Mouse (Mus musculus): ENCODE data around the gene Sfxn2. TPM values are rescaled to one million over a fixed set of nuclear protein-coding genes. Genes with fewer than 3 reads are reported as not detected.

The Sfxn2 gene
- polyA plus RNA-seq, 1 experiment from 2014 or later, result 11.4 TPM

GRCm38 (mm10) chr19:46620016-46620808 lies 47.0 kb downstream of the Sfxn2 start:
- WGBS, result 33% methylated on average over 14 of the region's 14 CpGs
- H3K9me3 ChIP-seq (replicated peaks; ENCODE audit: control insufficient read depth, low read length), result no peaks in the 10 kb centered on the region
- peak overlapping the region; percentile 49 for H3K9ac ChIP-seq (ENCODE audit: low read length)

DNA sequence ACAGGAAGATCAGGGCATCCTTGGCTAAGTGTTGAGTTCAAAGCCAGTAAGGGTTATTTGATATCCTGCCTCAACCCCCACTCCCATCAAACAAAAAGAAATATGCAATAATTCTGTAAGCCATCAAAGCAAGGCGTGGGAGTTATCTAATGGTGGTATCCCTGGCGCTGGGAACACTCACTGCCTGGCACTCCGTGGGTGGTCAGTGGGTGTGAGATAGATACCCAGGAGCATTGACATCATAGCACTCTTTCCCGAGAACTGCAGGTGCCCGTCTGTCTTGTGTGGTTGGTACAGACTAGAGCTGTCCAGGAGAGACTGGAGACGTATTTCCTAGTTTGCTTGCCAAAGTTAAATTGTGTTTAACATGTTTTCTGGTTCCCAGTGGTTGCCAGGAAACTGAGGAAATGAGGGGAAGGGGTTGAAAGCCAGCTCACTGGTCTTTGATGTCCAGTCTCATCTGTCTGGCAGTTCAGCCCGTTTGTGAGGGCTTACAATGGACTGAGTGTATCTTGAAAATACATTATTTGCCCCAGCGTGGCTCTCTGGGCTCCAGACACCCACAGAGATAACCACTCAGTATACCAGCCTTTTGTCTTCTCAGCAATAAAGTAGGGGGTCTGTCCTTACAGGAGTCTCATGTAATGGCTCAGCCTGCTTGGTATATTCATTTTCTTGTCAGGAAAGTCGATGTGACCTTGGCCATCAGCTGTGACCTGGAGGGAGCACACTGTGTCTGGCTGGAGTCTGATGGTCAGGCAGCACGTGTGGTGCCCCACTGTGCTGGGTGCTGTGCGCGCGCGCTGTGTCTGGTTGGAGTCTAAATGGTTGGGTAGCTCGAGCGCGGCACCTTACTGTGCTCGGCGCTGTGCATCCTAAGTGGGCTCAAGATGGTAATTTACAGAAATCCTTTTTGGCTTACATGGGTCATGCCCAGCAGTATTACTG lies 48.3 kb downstream of the Sfxn2 start:
- peaks cover 83% of the 10 kb centered on the region for H3K4me1 ChIP-seq (ENCODE audit: control insufficient read depth, insufficient read depth, low read length)
- no peak for ATAC-seq (replicated peaks; ENCODE audit: extremely low read depth, insufficient read depth, low FRiP score)
- no peak overlapping the region for H3K4me2 ChIP-seq (ENCODE audit: low read depth, low read length)
- H3K27ac ChIP-seq (ENCODE audit: low read length), result peak overlapping the region; percentile 99
- H3K4me3 ChIP-seq (ENCODE audit: low read length), result no peak overlapping the region
- H3K27me3 ChIP-seq (ENCODE audit: control insufficient read depth, insufficient read depth, low read length), result no peaks in the 10 kb centered on the region
- H3K36me3 ChIP-seq (ENCODE audit: control insufficient read depth, insufficient read depth), result peaks cover 7% of the 10 kb centered on the region
- WGBS, result 72% methylated on average over 19 of the region's 19 CpGs
- H3K9ac ChIP-seq (ENCODE audit: low read length), result peak overlapping the region; percentile 30; the same call in 1 of the 2 replicates
- H3K9me3 ChIP-seq (replicated peaks; ENCODE audit: control insufficient read depth, low read length), result no peaks in the 10 kb centered on the region

More at GRCm38 (mm10) chr19:46620016-46620808, 47.0 kb downstream of the Sfxn2 start:
- Histone ChIP-seq H3K4me1 (ENCODE audit: control insufficient read depth, insufficient read depth, low read length) (peaks cover 86% of the 10 kb centered on the region), H3K27ac (ENCODE audit: low read length) (peak overlapping the region; percentile 81), H3K4me3 (ENCODE audit: low read length) (no peak overlapping the region), H3K4me2 (ENCODE audit: low read depth, low read length) (peak overlapping the region; percentile 38), H3K36me3 (ENCODE audit: control insufficient read depth, insufficient read depth) (peaks cover 4% of the 10 kb centered on the region), H3K27me3 (ENCODE audit: control insufficient read depth, insufficient read depth, low read length) (no peaks in the 10 kb centered on the region)
- no peak for ATAC-seq (replicated peaks; ENCODE audit: extremely low read depth, insufficient read depth, low FRiP score)

- 15% methylated on average over 12 of the region's 12 CpGs for WGBS
- Histone ChIP-seq H3K4me3 (ENCODE audit: low read length) (peak overlapping the region; percentile 68), H3K36me3 (ENCODE audit: control insufficient read depth, insufficient read depth) (peaks cover 7% of the 10 kb centered on the region), H3K4me2 (ENCODE audit: low read depth, low read length) (peak overlapping the region; percentile 85), H3K27ac (ENCODE audit: low read length) (peak overlapping the region; percentile 99), H3K27me3 (ENCODE audit: control insufficient read depth, insufficient read depth, low read length) (no peaks in the 10 kb centered on the region), H3K9me3 (replicated peaks; ENCODE audit: control insufficient read depth, low read length) (no peaks in the 10 kb centered on the region), H3K9ac (ENCODE audit: low read length) (peak overlapping the region; percentile 88), H3K4me1 (ENCODE audit: control insufficient read depth, insufficient read depth, low read length) (peaks cover 81% of the 10 kb centered on the region)
- ATAC-seq (replicated peaks; ENCODE audit: extremely low read depth, insufficient read depth, low FRiP score), result no peak
These were observed 49.6 kb downstream of the Sfxn2 start for GRCm38 (mm10) chr19:46622659-46623193.

DNA sequence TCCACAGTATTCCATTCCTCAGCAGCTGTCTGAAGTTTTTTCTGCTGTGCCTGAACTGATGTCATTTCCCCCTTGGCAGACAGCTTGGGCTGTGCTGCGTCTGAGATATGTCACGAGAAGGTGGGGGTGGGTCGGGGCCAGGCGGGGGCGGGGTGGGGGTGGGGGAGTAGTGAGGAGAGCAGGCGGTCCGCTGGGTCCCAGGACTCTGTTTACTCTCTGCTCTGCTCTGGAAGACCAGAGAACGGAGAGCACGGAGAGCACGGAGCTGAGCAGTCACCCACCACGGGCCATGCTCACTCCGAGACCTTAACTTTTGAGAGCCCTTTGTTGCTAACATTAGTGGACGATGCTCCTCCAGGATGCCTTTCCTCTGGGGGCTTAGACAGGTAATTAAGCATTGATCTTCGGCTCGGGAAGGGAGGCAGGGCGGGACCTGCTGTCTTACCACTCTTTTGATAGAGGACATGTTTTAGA lies 50.1 kb downstream of the Sfxn2 start:
- 5% methylated on average over 16 of the region's 16 CpGs for WGBS
- Histone ChIP-seq H3K36me3 (ENCODE audit: control insufficient read depth, insufficient read depth) (peaks cover 7% of the 10 kb centered on the region), H3K9me3 (replicated peaks; ENCODE audit: control insufficient read depth, low read length) (no peaks in the 10 kb centered on the region), H3K9ac (ENCODE audit: low read length) (peak overlapping the region; percentile 88), H3K4me1 (ENCODE audit: control insufficient read depth, insufficient read depth, low read length) (peaks cover 81% of the 10 kb centered on the region), H3K27ac (ENCODE audit: low read length) (peak overlapping the region; percentile 99), H3K4me3 (ENCODE audit: low read length) (peak overlapping the region; percentile 68), H3K4me2 (ENCODE audit: low read depth, low read length) (peak overlapping the region; percentile 85), H3K27me3 (ENCODE audit: control insufficient read depth, insufficient read depth, low read length) (no peaks in the 10 kb centered on the region)
- ATAC-seq (replicated peaks; ENCODE audit: extremely low read depth, insufficient read depth, low FRiP score), result peak; percentile 62

DNA sequence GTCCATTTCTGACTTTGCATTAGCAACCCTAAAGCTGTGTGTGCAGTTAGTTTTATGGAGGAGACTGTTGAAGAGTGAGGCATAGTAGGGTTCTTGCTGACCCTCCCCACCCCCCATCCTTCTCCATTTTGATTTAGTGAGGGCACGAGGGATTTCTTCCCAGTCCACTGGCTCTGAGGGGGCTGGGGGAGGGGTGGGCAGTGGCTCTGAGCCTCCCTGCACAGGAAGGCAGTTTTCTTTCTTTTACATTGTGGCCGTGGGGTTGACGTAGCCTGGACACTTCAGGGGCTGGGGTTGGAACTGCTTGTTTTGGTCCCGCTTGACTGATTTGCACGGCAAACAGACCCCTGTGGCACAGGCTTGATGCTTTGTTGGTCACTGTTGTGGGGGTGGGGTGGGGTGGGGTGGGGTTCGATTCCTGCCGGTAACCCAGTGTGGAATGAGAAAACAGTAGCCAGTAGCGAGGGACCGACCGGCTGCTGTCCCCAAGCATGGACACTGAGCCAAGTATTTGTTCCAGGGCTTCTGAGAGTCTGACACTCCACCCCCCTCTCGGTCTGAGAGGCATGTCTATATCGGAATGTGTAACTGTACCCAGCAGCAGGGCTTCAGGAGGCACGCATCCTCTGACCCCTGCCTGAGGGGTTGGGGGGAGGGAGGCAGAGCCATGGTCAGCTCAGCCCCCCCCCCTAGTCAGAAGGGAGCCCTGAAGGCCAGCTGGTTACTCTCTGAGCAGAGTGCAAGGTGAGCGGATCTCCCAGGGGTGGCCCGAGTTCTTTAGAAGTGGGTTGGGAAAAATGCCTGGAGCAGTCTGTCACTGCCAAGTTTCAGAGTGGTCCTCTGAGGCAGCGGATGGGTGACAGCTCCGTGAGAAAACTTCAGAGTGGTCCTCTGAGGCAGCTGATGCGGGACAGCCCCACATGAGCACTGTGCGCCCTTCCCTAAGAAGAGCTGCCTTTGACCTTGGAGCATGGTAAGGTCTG lies 50.9 kb downstream of the Sfxn2 start:
- ATAC-seq (replicated peaks; ENCODE audit: extremely low read depth, insufficient read depth, low FRiP score), result peak; percentile 77
- no peaks in the 10 kb centered on the region for H3K9me3 ChIP-seq (replicated peaks; ENCODE audit: control insufficient read depth, low read length)

GRCm38 (mm10) chr19:46625015-46625414 lies 51.9 kb downstream of the Sfxn2 start:
- Histone ChIP-seq H3K4me3 (ENCODE audit: low read length) (peak overlapping the region; percentile 68), H3K9ac (ENCODE audit: low read length) (peak overlapping the region; percentile 88)
- 85% methylated on average over 12 of the region's 12 CpGs for WGBS

More for the DNA sequence above, 50.9 kb downstream of the Sfxn2 start:
- H3K36me3 ChIP-seq (ENCODE audit: control insufficient read depth, insufficient read depth), result peaks cover 7% of the 10 kb centered on the region
- peak overlapping the region; percentile 88 for H3K9ac ChIP-seq (ENCODE audit: low read length)
- 12% methylated on average over 19 of the region's 19 CpGs for WGBS
- peaks cover 81% of the 10 kb centered on the region for H3K4me1 ChIP-seq (ENCODE audit: control insufficient read depth, insufficient read depth, low read length)
- peak overlapping the region; percentile 85 for H3K4me2 ChIP-seq (ENCODE audit: low read depth, low read length)
- peak overlapping the region; percentile 99 for H3K27ac ChIP-seq (ENCODE audit: low read length)
- H3K4me3 ChIP-seq (ENCODE audit: low read length), result peak overlapping the region; percentile 68
- no peaks in the 10 kb centered on the region for H3K27me3 ChIP-seq (ENCODE audit: control insufficient read depth, insufficient read depth, low read length)

GRCm38 (mm10) chr19:46625519-46625918 lies 52.4 kb downstream of the Sfxn2 start:
- peak overlapping the region; percentile 68 for H3K4me3 ChIP-seq (ENCODE audit: low read length)
- H3K27ac ChIP-seq (ENCODE audit: low read length), result peak overlapping the region; percentile 99
- H3K36me3 ChIP-seq (ENCODE audit: control insufficient read depth, insufficient read depth), result peaks cover 7% of the 10 kb centered on the region
- peaks cover 79% of the 10 kb centered on the region for H3K4me1 ChIP-seq (ENCODE audit: control insufficient read depth, insufficient read depth, low read length)
- peak overlapping the region; percentile 85 for H3K4me2 ChIP-seq (ENCODE audit: low read depth, low read length)
- 63% methylated on average over 10 of the region's 10 CpGs for WGBS
- no peaks in the 10 kb centered on the region for H3K9me3 ChIP-seq (replicated peaks; ENCODE audit: control insufficient read depth, low read length)
- H3K9ac ChIP-seq (ENCODE audit: low read length), result peak overlapping the region; percentile 25; the same call in 1 of the 2 replicates
- H3K27me3 ChIP-seq (ENCODE audit: control insufficient read depth, insufficient read depth, low read length), result no peaks in the 10 kb centered on the region
- ATAC-seq (replicated peaks; ENCODE audit: extremely low read depth, insufficient read depth, low FRiP score), result no peak

More at GRCm38 (mm10) chr19:46625015-46625414, 51.9 kb downstream of the Sfxn2 start:
- no peak for ATAC-seq (replicated peaks; ENCODE audit: extremely low read depth, insufficient read depth, low FRiP score)
- Histone ChIP-seq H3K4me2 (ENCODE audit: low read depth, low read length) (peak overlapping the region; percentile 85), H3K4me1 (ENCODE audit: control insufficient read depth, insufficient read depth, low read length) (peaks cover 79% of the 10 kb centered on the region), H3K27me3 (ENCODE audit: control insufficient read depth, insufficient read depth, low read length) (no peaks in the 10 kb centered on the region), H3K27ac (ENCODE audit: low read length) (peak overlapping the region; percentile 99), H3K36me3 (ENCODE audit: control insufficient read depth, insufficient read depth) (peaks cover 7% of the 10 kb centered on the region), H3K9me3 (replicated peaks; ENCODE audit: control insufficient read depth, low read length) (no peaks in the 10 kb centered on the region)

- Histone ChIP-seq H3K4me3 (ENCODE audit: low read length) (peak overlapping the region; percentile 16), H3K27ac (ENCODE audit: low read length) (peak overlapping the region; percentile 81), H3K36me3 (ENCODE audit: control insufficient read depth, insufficient read depth) (peaks cover 7% of the 10 kb centered on the region), H3K9ac (ENCODE audit: low read length) (peak overlapping the region; percentile 66), H3K4me2 (ENCODE audit: low read depth, low read length) (peak overlapping the region; percentile 52), H3K4me1 (ENCODE audit: control insufficient read depth, insufficient read depth, low read length) (peaks cover 61% of the 10 kb centered on the region), H3K27me3 (ENCODE audit: control insufficient read depth, insufficient read depth, low read length) (no peaks in the 10 kb centered on the region), H3K9me3 (replicated peaks; ENCODE audit: control insufficient read depth, low read length) (no peaks in the 10 kb centered on the region)
- ATAC-seq (replicated peaks; ENCODE audit: extremely low read depth, insufficient read depth, low FRiP score), result no peak
- 27% methylated on average over 10 of the region's 10 CpGs for WGBS
These were observed 55.2 kb downstream of the Sfxn2 start for GRCm38 (mm10) chr19:46628403-46628802.

Measured in heart, embryonic 16.5 days (tissue).